Mouse (Mus musculus) kidney, adult 9 months (tissue): ENCODE data around the gene Rab3gap2.

Experiments used
- DNase-seq: peaks from one replicate; pipeline ENCODE4 v3.0.0; 2022

Gene Rab3gap2

DNA sequence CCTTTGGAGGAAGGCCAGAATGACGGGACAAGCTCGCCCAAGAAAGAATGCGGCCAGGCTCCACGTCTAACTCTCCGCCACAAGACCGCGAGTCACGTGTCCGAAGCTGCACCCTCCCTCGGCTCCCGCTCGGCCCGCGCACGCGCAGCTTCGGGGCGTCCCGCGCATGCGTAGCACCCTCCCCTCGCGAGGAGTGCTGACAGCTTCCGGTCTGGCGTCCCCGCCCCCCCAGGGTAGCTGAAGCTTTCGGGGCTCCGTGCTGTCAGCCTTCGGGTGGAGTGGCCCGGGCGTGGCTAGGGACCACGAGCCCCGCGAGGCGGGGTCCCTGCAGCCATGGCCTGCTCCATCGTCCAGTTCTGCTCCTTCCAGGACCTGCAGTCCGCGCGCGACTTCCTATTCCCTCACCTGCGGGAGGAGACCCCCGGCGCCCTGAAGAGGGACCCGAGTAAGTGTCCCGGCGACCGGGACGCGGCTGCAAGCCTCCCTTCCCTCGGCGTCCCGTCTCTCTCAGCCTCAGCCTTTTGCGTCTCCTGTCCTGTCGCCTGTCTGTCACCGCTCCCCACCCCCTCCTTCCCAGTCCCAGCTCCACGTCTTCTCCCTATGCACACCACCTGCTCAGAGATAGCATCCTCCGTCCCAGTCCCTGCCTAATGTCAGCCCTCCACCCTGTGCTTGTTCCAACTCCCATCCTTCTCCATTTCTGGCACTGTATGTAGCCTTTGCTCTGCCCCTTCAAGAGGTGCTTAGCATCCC, at the start of gene Rab3gap2:
Rab3gap2 (plus strand) TSS at position 209 of the 753 bp plus-strand sequence.
- peak; percentile 99 for DNase-seq

DNA sequence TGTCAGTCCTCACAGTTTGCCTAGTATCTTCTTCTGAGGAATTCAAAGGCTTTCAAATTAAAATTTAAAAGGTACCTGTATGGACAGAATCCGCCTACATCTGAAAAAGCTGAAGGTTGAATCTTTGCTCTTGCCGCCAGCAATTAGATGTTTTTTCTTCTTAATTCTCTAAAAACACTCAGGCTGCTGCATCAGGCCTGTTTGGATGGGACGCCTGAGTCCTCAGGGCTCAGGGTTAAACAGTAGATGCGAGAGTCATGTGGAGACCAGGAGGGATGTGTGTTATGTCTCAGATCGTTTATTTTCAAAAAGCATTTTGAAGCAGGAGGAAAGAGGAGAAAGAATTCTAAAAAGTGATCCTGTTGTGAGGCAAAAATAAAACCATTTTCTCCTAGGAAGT, 30.3 kb upstream of the Rab3gap2 start:
- no peak for DNase-seq

DNA sequence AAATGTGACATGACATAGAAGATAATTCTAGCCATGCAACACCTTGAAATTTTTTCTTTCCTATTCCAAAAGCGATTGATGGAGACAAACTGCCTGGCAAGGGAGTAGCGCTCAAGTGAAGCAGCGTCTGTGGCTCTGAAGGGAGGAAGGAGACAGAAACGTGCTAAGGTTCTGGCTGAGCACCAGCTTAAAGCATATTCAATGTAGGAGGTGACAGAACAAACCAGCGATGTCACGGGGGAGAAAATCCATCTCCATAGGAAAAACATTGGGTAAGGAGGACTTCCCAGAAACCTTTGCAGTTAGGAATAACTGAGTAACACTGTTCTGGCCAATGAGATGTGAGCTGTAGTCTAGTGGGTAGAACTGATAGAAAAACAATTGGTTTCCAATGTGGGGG, 26.1 kb upstream of the Rab3gap2 start:
- DNase-seq, result no peak

DNA sequence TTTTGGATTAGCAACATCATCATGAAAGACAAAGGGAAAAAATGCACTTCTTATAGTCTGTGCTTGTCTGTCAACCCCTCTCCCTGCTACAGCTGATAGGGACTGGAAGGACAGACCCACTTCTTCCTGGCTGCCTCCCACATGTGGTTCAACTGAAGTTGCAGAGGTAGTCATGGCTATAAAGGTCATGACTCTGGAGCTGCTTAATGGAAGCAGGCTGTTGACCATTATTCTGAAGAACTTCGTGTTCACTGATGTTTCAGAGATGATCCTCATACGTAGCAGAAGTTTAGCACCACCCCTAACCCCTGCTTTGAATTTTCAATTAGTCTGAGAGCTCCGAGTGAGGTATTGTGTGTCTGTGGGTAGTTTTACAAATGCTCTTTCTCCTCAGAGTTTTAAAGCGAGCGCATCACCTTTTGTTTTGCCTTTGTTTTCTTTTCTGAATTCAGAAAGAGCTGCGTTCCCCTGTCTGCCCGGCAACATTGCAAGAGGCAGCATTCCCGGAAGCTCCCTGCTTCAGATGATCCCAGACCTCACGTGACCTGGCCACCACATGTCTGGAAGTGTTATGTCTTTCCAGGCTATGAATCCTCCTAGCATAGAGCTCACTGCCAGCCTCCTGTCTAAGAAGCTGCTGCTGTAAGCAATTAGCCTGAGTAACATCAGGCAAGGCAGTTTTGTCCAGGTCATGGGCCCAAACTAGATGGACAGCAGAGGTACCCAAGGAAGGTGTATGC, 20.2 kb upstream of the Rab3gap2 start:
- DNase-seq, result no peak

DNA sequence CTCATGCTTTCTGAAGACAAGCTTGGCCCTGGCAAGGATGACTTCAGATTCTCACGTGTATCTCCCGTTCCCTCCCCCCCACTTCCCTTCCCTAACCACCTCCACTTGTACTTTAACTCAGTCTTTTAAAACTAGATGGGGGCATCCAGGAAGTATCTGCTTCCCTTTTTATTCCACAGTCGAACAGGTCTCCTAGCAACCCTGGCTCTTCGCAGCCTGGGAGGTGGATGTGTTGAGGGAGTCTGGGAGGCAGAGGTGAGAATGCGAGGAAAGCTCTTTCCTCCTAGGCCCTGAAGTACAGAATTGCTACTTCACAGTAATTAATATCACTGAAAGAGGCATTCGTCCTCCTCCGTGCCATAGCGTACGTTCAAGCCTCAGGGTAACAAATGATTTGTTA, 18.4 kb upstream of the Rab3gap2 start:
- no peak for DNase-seq

DNA sequence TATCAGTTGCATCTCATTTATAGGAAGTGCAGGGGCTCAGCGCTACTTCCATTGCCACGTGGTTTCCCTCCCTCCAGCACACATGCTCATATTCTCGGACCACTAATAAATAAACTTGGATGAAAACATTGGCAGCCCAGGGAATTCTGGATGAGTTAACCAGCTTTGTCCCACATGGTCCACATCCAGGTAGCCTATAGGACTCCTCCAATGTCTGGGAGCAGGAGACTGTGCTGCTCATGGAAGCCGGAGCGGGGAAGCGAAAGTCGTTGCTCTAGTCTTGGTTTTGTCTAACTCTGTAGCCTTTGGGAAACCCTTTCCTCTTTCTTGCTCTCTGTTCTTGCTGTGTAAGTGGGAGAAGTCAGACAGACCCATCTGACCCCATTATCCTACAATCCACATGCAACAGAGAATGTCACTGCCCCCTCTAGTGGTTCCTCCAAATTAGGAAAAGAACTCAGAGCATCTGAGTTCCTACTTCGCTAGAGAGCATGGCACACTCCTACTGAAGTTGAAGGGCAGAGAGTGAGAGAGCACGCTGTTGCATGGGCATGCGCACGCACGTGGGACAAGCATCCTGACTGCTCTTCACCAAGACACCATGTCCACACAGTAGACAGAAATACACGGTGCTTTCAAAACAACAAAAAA, 16.7 kb upstream of the Rab3gap2 start:
- DNase-seq, result peak; percentile 28

DNA sequence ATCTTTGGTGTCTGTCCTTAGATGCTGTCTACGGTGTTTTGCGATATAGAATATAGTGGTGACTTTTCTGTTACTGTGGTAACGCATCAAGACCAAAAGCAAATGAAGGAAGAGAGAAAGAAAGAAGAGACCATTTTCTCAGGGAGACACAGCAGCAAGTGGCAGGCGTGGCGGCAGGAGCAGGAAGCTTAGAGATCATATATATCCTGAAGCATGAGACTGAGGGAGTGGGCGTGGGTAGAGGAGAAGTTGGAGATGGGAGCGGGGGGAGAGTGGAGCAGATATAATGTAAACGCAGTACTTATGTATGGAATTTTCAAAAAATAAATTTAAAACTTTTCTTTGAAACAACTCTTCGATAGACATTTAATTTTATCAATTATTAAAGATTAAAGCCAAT, 14.0 kb upstream of the Rab3gap2 start:
- DNase-seq, result no peak

DNA sequence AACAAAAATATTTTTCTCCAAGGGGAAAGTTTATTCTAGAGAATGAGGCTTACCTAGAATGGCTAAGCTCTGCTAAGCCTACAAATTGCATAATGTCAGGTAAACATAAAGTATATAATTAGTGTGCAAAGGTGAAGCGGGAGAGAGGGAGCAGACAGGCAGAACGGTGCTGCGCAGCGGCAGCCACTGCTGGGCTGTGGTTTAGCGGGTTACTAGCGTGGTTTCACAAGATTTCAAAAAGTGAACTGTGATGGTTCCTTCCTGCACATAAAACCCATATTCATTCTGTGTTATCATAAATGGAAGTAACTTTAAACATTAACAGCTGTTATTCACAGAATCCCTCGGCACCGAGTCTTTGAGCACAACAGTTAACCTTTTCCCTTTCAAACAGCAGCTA, 11.8 kb upstream of the Rab3gap2 start:
- no peak for DNase-seq

DNA sequence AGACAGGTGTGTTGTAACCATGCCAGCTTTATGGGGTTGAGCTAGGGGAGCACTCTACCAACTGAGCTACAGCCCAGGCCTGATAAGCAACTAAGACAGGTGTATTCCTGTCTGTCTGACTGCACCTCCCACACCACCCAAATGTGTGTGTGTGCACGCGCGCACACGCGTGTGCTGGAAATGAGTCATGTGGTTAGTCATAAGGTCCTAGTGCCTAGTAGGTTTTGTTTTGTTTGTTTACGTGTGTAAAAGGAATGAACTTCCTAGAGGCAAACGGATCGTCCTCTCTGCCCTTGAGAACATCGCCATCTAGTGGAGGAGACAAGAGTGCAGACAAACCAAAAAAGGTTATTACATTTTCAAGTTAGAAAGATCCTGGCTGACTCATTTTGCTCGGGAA, 10.4 kb upstream of the Rab3gap2 start:
- DNase-seq, result peak; percentile 56

DNA sequence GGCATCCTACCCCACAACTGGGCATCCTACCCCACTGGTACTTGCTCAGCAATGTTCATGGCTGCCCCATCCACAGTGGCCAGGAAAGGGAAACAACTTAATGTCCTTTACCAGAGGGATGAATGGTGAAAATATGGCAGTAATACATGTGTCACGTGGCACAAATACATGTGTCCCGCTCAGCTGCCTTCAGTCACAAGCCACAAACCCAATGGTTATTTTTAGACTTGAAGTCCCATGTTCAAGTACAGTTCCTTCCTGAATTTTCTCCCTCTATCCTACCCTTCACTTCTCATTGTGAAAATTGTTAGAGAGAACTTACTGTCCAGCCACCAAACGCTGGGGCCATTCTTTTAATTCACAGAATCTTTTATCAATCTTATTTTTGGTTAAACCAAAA, 7.6 kb upstream of the Rab3gap2 start:
- no peak for DNase-seq

DNA sequence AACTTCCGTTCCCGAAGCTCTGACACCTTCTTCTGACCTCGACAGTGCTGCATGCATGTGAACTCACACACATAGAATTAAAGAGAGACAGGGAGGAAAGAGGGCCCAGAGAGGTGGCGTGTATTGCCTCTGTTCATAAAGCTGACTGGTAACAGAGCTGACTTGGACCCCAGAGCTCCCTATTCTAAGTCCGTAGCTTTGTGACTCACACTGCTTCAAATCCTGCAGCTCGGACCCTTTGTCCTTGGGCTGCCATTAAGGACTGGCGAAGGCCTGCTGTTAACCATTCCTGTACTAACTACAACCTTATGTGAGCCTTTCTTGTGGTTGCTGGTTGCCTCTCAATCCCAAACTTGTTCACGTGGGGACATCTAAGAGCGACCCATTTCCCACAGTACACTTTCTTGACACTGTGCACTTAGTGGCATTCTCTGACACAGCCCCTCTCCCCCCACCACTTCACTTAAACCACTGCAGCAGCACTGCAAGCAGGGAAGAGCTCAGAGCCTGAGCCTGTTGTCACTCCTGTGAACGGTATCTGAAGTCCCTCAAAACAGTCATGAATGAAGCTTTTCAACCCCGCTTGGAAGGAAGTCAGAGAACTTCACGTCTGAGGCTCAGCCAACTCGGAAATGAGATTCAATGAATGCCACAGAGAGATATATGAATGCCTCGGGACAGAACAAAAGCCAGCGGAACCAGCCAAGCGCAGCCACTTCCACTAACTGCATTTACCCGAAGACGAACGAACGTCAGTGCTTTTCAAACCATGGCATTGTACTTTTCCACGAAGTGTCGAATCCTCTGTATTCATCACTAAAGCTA, 3.1 kb upstream of the Rab3gap2 start:
- DNase-seq, result no peak

DNA sequence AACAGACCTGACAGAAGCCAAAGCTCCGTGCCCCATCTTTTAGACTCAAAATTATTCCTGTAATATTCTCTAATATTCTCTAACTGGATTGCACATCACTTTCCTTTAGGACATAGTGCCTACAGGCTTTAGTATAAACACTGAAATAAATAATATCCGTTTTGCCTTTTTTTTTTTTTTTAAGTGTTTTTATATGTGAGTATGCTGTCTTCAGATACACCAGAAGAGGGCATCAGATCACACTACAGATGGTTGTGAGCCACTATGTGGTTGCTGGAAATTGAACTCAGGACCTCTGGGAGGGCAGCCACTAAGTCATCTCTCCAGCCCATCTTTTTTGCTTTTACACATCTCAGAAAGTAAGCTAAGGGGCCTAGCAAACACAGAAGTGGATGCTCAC, 1.9 kb upstream of the Rab3gap2 start:
- no peak for DNase-seq

DNA sequence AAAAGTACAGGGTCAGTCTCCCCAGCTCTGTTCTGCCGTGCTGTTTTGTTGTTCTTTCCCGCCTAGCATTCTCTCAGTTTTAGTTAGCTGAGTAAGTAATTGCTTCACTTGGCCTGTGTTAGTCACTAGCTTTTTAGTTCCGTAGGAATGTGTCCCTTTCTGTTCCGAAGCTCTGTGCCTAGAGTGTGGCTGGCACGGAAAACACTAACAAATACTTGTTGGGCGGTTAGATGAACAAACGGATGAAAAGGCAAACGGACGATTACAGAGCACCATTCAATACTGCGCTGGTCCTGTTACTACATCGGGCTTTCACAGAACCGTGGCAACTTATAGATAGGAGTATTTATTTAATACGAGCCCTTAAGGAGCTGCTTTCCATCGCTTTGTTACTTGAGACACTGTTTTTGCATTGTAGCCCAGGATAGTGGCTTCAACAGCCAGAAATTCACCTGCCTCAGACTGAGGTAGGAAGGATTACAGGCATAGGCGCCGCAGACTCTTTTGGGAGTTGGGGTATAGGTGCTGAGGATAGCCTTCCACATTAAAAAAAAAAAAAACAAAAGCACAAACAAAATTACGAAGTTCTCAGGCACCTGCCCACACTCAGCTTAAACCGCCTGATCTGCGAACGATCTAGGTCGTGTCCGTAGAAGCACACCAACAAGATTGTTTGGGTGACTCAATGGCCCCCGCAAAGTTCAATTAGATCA, 565 bp upstream of the Rab3gap2 start:
- peak; percentile 45 for DNase-seq

DNA sequence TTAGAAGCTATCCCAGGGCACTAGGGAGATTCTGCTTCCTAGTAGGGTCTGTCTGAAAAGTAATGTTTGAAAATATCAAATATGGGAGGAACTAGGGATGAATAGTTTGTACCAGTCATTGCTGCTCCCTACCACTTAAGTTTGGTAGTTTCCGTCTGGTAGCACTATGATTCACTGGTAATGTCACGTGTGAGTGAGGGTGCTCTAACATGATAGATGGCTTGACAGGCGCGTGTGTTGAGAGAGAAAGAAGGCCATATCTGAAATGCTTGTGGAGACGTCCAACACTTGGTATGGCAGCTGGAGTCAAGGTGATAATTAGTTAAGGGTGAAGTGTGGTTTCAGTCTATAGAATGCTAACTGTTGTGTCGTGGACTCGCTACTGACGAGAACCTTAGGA, 1.2 kb downstream of the Rab3gap2 start:
- DNase-seq, result no peak

DNA sequence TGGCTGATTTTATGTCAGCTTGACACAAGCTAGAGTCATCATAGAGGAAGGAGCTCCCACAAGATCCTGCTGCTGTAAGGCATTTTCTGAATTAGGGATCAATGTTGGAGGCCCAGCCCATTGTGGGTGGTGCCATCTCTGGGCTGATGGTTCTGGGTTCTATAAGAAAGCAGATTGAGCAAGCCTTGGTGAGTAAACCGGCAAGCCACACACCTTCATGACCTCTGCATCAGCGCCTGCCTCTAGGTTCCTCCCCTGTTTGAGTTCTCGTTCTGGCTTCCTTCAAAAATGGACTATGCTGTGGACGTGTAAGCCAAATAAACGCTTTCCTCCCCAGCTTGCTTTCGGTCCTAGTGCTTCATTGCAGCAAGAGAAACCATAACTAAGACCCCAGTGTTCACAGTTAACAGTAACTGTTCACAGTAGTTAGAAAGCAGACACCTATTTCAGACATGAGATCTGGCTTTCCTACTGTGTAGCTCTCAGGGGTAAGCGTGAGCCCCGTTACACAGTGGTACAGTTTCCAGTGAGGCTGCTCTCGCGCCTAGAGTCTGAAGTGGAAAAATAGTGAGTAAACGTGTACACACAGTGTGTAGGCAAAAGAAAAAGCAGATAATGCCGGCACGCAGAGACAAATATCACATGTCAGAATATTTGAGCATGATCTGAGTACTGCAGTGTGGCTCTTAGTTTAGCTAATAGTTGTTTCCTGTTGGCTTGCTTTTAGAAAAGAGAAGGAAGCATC, 4.1 kb downstream of the Rab3gap2 start:
- no peak for DNase-seq

DNA sequence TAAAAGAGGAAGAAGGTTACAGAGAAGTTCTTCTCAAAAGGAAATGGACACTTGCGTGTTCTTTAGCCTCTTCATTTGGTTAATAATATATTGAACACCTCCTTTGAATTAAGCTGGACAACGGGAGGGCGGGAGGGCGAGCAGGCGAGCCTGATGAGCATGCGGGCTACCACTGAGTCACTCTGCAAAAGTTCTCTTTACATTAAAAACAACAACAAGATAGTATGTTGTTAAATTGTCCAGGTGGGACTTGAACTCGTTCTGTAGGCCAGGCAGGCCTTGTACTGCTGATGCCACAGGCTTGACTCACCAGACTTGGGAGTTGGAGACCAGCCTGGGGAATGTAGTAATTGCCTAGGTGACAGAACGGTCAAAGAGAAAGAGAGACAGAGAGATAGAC, 4.8 kb downstream of the Rab3gap2 start:
- DNase-seq, result no peak

DNA sequence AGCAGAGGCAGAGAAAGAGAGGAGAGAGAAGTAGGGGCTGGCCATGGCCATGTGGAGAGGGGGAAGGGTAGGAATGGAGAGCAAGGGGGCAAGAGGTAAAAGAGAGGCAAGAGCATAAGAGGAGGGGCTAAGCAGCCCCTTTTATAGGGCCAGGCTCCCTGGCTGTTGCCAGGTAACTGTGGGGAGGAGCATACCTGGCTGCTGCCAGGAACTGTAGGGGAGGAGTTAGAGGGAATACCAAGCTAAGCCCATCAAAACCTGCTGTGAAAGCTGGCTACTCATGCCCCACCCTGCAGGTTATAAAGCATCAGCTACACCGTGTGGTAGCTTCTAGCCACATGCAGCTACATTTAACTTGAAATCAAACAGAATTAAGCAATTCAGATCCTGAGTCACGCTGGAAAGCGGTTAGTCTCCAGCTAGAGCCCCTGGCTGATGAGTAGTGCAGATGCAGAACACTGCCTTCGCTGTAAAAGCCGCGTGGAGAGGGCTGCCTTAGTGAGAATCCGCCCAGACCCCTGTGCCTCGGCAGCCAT, 5.8 kb downstream of the Rab3gap2 start:
- no peak for DNase-seq

DNA sequence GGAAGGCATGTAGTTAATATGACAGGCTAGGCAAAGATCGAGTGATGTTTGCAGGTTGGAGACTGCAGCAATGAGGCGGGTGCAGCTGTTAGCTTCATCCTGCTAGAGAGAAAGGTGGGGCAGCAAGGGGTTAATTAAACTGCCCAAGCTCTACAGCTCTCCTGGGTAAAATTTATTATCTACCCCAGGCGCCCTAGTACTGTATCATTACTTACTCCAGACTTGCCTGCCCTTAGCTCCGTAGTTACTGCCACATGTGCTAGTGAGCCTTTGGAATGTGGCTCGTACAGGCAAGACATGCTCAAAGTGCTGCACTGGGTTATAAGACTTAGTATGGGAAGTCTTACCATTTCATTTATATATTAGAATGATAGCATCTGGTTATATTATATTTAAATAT, 12.4 kb downstream of the Rab3gap2 start:
- DNase-seq, result no peak

DNA sequence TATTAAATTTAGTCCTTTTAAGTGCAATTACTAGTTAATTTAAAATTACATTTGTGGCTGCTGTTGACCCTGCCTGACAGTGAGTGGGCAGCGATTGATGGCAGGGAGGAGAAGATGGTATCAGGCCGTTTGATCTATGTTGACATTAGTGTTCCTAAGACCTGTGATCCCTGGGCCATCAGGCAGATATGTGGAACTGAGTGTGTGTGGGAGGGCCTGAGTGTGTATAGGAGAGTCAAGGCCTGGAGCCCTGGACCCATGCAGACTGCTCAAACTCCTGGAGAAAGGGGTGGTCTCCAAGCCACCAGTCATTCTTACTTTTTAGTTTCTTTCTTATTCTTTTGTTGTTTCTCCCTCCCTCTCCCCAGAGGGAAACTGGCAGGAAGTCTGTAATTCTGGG, 12.8 kb downstream of the Rab3gap2 start:
- no peak for DNase-seq

DNA sequence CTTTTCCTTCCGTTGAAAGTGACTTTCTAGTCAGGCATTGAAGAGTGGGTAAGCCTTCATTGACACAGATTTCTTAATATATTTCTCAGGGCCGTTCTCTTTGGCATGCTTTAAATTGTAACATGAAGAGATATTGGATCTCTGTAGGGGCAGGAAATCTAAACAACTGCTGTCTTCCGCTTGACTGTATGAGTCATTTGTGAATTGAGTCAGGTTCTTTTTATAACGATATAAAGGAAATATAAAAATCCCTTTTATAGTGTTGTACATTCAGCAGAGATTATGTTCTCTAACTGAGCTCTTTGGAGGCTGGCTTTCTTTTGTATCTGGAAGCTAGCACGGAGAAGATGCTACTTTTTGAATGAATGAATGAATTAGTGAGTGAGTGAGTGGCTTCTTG, 14.0 kb downstream of the Rab3gap2 start:
- DNase-seq, result no peak

DNA sequence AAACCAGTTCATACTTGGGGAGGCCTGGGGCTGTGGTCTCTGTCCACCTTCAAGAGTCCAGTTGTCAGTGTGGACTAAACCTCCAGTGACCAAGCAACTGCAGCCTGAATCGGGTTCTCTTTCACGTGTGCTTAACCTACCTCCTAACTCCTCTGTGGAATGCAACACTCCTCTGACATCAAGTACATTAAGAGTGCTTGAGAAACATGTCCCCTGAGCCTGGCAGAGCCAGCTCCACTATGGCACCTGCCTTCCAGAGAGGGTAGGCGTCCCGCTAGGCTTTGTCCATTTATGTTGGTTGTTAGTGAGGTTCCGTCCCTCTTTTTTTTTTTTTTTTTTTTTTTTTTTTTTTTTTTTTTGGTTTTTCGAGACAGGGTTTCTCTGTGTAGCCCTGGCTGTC, 23.0 kb downstream of the Rab3gap2 start:
- no peak for DNase-seq

DNA sequence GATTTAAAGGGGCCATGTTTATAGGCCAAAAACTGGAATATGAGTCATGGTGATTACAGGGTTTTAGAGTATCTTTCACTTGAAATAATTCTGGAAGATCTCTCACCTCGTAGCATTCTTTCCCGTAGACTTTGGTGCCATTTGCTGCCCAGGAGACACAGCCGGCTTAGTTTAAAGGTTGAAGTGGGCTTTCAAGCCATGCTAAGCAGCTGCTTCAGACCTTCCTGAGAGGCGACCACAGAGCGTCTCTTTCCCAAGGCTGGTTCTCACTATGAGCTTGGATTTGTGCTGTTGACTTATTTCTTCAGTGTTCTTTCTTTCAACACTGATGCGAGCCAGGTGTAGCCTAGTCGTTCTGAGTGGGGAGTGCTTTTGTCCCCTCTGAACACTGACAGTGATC, 23.8 kb downstream of the Rab3gap2 start:
- no peak for DNase-seq
